Mouse (Mus musculus) cerebral cortex, adult 2 months (tissue): ENCODE results near the gene Tomm6.

Experiments
- WGBS: fragments of 180-500 bp; shearing (Covaris S2); methylation state at CpG from one replicate; pipeline ENCODE4 v1.1.7; 2018; 5-methylcytosine and 5-hydroxymethylcytosine counted together

Tomm6 gene

DNA sequence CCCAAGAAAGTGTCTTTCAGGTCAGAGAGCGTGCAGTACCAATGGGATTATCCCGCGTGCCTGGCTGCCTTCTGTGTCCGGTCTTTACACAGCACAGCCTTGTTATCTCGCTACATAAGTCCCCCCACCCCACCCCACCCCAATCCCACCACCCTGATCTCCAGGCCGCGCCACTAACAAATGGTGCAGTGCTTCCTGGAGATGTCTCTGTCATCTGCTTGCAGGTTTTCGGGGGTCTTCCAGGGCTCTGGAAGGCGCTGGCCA lies at the start of gene Tomm6:
Gene Tomm6, minus strand, starts transcription at position 43 of the 264 bp plus-strand sequence.
- under 1% methylated on average over 9 of the region's 9 CpGs for WGBS

DNA sequence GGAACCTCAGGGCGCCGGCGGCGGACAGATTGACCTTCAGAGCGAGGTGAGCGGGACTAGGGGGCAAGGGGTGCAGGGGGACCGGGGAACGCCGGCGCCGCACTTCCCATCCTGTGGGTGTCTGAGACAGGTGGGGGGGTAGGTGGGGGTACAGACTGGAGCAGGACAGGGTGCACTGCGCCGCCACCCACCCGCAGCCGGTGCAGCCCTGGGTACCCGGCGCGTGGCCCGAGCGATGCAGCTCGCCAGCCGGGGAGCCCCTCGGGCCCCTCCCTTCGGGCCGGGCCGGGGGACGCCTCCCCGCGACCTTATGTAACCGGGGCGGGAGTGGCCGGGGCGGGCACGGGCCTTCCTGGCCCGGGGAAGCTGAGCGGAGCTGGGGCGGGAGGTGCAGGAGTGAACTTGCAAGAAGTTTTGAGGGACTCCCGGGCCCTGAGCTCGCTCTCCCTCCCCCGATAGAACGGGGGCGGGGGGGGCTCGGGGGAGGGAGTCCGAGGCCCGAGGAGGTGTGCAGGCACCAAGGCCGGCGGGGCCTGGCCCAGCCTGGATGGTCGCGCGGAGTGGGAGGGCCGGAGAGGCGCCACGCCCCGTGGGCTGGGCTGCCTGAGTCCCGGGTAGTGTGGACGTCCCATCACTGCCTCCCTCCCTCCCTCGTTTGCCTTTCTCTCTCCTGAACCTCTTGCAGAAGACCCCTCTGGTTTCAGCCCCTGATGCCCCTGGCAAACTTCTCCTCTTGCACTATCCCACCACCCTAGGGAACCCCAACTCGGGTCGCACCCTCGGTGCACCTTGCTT lies 49.3 kb upstream of the Tomm6 start:
- WGBS = under 1% methylated on average over 59 of the region's 60 CpGs

DNA sequence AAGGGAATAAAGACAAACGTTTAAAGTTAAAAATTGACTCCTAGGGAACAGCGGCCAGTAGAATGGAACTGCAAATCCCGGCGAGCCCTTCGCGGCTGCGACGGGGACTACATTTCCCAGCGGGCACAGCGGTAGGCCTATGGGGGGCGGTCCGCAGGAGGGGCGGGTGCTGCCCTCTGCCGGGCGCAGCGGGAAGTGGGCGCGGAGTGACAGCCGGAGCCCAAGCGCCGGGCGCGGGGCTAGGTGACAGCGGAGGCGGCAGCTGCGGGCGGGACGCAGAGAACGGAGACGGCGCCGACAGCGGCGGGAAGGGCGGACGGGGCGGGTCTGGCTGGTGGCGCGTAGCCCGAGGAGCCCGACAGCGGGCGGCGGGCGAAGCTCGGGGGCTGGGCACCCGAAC lies 48.7 kb upstream of the Tomm6 start, which contains the start of gene Tfeb:
Gene Tfeb, plus strand, starts transcription at position 175 of the 400 bp plus-strand sequence.
- under 1% methylated on average over 47 of the region's 47 CpGs for WGBS

DNA sequence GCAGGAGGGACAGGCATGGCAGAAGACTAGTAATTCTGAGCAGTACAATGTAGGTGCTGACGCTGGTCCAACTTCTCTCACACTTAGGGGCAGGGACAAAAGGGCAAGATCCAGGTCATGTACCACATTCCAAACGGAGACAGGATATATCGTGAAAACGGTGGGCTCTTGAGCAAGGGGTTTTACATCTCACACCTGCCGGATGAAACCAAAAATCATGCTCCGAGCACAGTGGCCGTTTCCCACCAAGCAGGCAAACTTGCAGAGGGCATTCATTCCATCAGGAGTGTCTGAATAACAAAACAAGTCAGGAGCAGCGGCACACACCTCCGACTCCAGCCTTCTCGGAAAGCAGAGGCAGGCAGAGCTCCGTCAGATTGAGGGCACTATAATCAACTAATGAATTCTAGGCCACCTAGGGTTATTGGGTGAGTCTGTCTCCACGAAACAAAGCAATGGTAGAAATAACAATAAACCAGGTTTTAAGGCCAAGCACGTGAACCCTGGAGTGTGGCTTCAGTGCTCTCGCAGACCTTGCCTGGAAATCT lies 47.4 kb upstream of the Tomm6 start:
- 84% methylated on average over 14 of the region's 14 CpGs for WGBS

DNA sequence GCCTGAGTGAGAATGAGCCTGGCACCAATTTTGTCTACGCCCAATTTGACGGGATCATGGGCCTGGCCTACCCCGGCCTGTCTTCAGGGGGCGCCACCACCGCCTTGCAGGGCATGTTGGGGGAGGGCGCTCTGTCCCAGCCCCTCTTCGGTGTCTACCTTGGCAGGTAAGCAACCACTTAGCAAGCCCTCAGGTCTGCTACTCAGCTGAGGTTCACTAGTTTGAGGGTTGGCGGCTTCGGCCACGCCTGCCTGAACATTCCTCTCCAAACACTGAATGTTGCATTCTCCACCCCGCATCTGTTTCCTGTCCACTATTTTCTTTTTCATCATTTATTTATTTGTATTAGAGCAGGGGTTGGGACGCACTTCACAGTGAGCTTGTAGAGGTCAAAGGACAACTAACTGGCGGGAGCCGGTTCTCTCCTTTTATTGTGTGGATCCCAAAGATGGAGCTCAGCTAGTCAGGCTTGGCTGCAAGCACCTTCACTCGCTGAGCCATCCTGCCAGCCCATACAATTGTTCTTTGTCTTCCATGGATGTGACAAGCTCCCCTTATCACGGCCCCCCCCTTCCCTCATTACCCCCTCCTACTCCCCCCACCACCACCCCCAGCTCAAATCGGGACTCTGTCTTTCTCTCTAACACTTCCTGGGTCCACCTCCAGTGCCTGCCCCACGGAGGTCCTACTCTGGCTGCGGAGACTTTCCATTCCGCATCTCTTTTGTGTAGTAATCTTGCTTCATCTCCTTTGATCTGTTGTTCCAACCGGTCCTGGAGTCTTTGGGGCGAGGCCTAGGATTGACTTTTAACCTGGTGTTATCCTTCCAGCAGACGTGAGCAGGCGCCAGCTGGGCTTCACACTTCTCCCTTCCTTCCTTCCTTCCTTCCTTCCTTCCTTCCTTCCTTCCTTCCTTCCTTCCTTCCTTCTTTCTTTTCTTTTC lies 42.7 kb upstream of the Tomm6 start:
- 56% methylated on average over 24 of the region's 24 CpGs for WGBS

DNA sequence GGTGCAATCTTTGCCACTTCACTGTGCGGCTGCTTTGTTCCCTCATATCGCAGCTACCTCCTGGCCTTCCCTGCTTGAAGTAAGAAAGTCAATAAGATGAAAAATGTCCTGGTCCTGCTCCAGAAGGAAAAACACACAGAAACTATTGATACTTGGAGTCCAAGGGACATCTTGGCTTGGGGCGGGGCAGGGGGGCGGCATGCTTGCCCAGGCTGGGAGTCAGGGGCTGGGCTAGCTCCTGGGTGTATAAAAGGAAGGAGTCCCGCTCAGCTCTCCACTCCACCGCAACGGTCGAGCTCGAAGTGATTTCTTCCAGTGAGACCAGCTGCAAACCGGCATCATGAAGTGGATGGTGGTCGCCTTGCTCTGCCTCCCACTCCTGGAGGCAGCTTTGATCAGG lies 38.4 kb upstream of the Tomm6 start, which contains the start of gene Pgc:
Gene Pgc, plus strand, starts transcription at position 277 of the 400 bp plus-strand sequence.
- 87% methylated on average over 11 of the region's 11 CpGs for WGBS

DNA sequence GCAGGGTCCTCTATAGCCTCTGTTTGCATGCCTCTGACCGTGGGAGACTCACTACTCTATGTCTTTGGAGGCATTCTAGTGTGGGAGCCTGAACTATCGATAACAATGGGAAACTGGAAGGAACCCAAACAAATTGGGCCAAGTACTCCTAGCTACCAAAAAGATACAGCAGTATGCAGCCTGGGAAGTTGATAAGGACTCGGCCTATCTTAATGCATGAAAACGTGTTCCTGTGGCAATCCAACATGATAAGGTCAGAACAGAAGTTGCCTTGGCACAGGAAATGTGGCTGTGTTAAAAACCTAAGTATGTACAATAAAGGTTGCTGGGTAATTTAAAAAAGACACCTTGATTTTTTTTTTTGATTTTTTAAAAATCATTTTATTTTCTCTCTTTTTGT lies 33.0 kb upstream of the Tomm6 start:
- 73% methylated on average over 4 of the region's 4 CpGs for WGBS

DNA sequence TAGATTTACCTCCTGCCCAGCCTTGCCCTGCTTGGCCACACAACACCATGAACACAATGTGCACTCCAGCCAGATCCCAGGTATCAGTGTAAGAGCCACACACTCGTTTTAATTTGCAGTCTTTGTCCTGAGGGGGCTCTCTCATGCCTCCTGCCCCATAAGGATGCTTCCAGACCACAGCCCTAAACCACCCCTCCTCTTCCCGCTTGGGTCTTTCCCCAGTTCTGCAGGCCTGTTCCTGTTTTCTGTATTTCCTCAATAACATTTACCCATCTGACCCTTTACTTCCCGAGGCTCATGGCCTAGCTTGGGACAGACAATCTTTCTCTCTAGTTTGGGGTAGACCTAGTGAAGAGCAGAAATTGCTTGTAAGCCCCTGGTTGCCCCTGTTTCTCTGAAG lies 26.9 kb upstream of the Tomm6 start:
- 75% methylated on average over 3 of the region's 3 CpGs for WGBS

DNA sequence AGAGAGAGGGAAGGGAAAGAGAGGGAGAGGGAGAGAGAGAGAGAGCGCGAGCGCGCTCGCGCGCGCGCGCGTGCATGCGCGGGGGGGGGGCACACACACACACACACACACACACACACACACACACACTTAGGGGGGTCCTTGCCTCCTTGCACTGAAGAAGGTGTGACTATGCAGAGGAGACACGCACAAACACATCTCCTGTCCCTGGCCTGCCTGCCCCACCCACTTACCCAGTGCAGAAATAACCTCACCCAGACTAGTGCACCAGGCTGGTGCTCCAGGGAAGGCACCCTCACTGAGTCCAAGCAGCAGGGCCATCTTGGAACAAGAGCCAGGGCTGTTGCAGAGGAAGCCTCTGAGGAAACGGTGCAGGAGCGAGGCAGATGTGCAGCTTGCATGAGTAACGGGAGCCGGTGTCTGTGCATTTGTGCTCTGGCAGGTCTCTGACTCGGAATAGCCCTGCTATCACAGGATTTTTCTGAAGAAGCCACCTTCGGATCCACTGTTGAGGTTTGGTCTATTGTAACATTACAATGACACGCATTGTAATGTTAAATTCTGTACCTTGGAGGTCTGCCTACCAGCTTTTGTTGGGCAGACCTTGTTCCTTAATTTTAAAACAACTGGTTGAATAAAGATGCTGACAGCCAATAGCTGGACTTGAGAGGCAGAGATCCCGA lies 24.8 kb upstream of the Tomm6 start:
- WGBS = 50% methylated on average over 22 of the region's 22 CpGs

DNA sequence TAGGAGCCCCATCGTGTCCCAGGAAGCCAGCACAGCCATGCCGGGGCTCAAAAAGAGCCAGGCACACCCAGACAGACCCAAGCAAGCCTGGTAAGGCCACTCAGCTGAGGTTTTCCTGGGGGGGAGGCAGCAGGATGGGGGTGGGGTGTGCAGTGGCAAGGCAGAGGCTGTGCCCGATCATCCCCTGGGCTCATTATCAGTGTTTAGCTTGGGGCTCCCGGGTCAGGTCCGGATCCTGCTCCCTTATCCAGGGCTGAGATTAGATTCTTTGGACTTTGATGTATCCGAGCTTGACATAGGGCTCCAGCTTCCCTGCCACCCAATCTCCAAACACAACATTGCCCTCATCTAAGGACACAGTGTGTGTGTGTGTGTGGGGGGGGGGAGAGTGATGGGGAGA lies 23.7 kb upstream of the Tomm6 start:
- 82% methylated on average over 6 of the region's 6 CpGs for WGBS

DNA sequence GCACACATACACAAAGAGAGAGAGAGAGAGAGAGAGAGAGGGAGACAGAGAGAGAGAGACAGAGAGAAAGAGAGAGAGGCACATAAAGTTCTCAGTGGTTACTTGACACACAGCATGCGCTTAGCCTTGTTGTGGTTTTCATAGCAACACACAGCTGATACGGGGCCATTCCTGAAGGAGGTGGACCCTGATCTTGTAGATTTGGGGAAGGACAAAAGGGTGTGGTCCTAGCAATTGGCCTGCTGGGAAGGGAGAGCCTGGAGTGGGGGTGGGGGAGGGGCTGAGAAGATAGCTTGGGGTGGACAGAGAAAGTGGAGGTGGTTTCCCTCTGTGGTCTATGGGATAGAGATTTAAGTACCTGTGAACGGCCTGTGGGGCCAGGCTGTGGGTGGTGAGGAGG lies 21.9 kb upstream of the Tomm6 start:
- 91% methylated on average over 3 of the region's 3 CpGs for WGBS

DNA sequence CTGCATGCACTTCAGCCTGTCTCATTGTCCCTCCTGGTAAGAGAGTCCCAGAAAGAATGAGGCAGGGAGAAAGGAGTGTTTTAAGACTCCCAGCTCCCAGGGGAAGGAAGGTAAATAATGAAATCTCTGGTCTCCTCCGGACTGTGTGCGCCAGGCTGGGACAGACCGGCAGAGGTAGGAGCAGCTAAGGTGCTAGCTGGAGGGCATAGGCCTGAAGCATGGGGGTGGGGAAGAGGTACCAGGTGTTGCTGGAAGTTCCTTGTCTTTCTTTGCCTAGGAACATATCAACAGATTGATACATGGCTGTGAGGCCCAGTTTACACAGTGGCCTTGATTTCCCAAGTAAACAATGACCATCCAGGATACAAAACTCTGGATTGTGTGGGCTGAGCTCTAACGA lies 20.8 kb upstream of the Tomm6 start:
- WGBS = 72% methylated on average over 4 of the region's 4 CpGs

DNA sequence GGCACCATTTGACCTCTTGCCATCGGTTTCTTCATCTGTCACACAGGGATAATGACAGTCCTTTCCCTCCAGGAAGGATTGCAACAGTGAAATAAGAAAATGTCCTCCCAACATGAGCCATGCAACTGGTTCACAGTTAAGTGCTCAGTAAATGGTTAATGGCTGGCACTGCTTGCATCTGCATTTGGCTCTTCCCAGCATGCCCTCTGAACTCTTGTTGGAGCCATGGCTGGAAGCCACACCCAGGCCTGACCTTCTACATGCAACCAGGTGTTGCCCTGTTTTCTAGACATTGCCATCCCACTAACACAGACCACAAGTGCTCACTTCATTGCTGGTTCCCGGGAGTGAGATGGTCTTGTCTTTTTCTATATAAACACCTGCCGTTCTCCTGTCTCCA lies 19.8 kb upstream of the Tomm6 start:
- 89% methylated on average over 3 of the region's 3 CpGs for WGBS

DNA sequence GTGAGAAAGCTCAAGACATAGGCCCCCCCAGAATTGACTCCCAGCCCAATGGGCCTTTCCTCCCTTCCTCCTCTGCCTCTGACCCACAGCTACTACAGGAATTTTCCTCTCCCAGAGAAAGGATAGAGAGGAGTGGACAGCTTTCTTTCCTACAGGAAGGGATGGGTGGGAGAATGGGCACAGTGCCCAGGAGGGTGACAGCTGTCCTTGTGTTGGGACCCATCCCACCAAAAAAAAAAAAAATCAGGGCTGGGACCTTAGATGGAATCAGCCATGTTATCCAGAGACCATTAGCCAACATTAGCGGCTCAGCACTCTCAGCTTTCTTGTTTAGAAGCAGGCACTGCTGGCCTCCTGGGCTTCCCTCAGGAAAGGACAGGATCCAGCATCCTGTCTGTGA lies 18.0 kb upstream of the Tomm6 start:
- WGBS = 81% methylated on average over 1 of the region's 1 CpGs

DNA sequence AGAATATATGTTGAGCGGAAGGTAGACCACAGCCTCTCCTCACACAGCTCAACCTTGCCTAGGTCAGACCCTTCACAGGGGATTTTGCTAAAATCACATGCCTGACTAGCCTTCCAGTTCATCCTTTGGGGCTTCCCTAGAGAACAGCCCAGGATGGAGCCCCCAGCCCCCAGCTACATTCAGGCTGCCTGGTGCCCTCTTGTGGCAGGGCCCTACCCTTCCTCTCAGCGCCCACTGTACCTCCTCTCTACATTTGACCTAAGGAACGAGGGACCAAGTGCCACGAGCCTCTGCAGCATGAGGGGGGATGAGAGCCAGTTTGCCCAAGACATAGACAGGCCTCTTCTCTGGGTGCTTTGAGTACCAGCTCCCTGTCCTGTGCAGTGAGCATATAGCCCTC lies 16.5 kb upstream of the Tomm6 start:
- 93% methylated on average over 4 of the region's 4 CpGs for WGBS

DNA sequence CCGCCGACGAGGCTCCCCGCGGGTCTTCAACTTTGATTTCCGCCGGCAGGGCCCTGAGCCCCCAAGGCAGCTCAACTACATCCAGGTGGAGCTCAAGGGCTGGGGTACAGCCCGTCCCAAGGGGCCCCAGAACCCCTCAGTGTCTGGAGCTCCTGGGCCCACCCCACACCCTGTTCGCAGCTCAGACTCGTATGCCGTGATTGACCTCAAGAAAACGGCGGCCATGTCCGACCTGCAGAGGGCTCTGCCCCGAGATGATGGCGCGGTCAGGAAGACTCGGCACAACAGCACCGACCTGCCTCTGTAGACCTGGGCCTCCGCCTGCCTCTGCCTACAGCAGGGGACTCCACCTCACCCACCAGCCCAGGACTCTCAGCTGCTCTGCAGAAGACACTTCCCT lies 15.4 kb upstream of the Tomm6 start:
- WGBS = 66% methylated on average over 20 of the region's 20 CpGs

DNA sequence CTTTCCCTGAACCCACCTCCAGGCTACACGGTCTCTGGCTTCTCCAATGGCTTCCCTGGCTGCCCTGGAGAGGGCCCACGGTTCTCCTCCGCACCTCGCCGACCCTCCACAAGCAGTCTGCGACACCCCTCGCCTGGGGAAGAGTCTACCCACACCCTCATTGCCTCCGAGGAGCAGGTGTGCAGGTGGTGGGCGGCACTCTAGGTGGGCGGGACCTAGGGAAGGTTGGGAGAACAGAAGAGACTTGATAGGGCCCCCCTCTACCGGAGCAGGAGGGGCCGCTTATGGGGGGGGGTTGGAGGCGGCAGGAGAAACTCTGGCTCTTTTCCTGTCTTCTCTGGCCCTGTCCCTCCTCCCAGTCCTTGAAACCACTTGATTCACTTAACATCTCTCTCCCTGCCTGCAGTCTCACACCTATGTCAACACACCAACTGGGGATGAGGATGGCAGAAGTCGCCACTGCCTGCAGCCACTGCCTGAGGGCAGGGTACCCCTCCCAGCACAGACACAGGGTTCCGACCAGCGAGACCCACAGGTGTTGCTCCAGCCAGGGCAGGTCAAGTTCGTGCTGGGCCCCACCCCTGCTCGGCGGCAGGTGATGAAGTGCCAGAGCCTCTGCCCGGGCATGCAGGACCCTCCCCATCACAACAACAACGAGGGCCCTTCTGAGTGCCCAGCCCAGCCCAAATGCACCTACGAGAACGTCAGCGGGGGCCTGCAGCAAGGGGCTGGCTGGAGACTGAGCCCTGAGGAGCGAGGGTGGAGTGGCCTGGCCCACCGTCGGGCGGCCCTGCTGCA lies 14.6 kb upstream of the Tomm6 start:
- WGBS = 69% methylated on average over 28 of the region's 28 CpGs

DNA sequence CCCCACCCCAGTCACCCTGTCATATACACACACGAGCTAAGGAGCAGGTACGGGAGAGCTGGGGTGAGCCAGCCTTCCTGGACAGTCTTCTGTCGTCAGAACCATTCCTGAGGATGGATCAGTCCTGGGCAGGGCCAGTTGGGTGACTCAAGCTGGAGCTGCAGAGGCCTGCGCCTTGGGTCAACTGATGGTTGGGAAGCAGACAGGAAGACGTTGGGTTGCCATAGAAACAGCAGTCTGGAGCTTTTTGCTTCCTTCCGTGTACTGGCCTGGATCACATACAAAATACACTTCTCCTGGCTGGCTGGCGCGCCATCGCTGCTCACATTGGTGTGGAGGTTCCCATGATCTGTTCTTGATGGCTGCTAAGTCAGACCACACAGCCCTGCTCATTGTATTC lies 13.6 kb upstream of the Tomm6 start:
- 66% methylated on average over 9 of the region's 9 CpGs for WGBS

DNA sequence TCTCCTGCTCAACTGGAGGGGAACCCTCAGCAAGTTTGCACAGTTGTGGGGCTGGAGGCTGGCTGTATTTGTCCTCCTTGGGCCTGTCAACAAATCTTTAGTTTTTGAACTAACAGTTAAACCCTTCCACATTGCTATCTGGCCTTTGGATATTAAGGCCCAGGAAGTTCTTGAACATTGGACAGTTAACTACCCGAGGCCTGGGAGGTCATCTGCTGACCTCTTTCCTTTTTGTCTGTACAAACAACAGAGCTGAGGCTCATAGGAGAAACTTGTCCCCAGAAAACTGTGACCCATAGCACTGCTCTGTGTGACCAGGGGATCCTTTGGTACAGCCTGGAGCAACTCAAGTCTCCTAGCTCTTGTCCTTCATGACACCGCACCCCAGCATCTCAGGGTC lies 10.9 kb upstream of the Tomm6 start:
- 83% methylated on average over 2 of the region's 2 CpGs for WGBS

DNA sequence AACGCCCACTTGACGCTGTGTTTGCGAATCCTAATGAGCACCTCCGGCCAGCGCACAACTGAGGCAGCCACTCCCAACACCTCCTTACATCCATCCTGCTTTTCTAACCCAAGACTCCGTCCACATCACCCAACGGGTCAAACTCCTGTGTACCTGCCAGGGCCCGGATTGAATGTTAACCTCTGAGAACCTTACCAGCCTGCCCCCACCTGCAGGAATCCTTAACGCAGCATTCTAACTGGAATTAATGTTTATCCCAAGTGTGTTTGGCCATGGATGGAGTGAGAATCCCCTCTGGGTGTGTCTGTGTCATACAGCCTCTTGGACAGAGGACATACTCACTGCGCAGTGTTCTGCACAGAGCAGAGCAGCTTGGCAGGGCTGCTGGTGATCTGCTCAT lies 10.0 kb upstream of the Tomm6 start:
- 95% methylated on average over 10 of the region's 10 CpGs for WGBS

DNA sequence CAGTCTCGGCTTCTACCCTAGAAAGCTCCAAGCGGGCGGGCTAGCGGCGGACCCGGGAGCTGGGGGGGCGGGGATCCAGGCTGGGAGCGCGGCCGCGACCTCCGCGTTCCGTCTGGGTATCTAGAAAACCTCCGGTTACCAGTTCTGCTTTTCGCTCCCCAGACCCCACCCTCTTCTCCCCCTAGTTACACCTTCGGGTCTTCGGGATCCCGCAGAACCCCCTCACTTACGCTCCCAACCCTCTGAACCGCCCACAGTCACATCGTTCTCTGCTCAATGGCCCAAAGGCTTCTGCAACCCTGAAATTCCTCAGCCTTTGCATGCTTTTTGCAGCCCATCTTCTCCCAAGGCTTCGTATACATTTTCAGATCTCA lies 7.1 kb upstream of the Tomm6 start:
- WGBS = under 1% methylated on average over 22 of the region's 23 CpGs
